Mouse (Mus musculus): ENCODE measurements at regions not wholly inside any gene's neighbourhood (a gene's known extent, or its start where the extent isn't known, plus 50 kb on each side); places are given as distances from the start of the nearest gene placed in this dataset.

- TF ChIP-seq CTCF (IDR thresholded peaks at IDR 0.05) (no peak), EP300 (IDR thresholded peaks at IDR 0.05) (no peak)
These were observed 712.9 kb downstream of the Mecom start for GRCm38 (mm10) chr3:29834884-29835283.

All from lung, postnatal 0 days (tissue).